Mouse (Mus musculus) lung, postnatal 14 days (tissue): ENCODE data around the gene Zc2hc1c.

Source experiments
- DNase-seq: peaks from one replicate; pipeline ENCODE4 v3.0.0; 2021

Gene Zc2hc1c

GRCm38 (mm10) chr12:85341131-85341530 is 52.7 kb downstream of the Zc2hc1c start:
- DNase-seq = peak; percentile 31

- DNase-seq = no peak
Observed at GRCm38 (mm10) chr12:85342310-85342709, 53.9 kb downstream of the Zc2hc1c start.

- no peak for DNase-seq
Observed at GRCm38 (mm10) chr12:85344252-85344651, 55.9 kb downstream of the Zc2hc1c start.

- DNase-seq = no peak
Observed at GRCm38 (mm10) chr12:85345559-85345958, 57.2 kb downstream of the Zc2hc1c start.

GRCm38 (mm10) chr12:85346374-85346773 is 58.0 kb downstream of the Zc2hc1c start:
- peak; percentile 73 for DNase-seq

- DNase-seq = no peak
Observed at GRCm38 (mm10) chr12:85347196-85347595, 58.8 kb downstream of the Zc2hc1c start.

GRCm38 (mm10) chr12:85348338-85348737 is 59.9 kb downstream of the Zc2hc1c start:
- DNase-seq = no peak
